Mouse (Mus musculus) lung, adult 2 months (tissue): Measurements from ENCODE around the gene Mtcl1.

Experiments used
- CTCF ChIP-seq: fragments of 200-500 bp; IDR thresholded peaks from 2 replicates; pipeline ENCODE4 v1.5.1; 2011; ENCODE audit warnings: mild to moderate bottlenecking, low read length, control low read depth; ENCODE audit not compliant: insufficient read depth
- POLR2A ChIP-seq: fragments of 200-500 bp; IDR thresholded peaks from 2 replicates; pipeline ENCODE4 v1.6.1; 2011; ENCODE audit warnings: low read depth, mild to moderate bottlenecking, control low read depth, low read length, borderline replicate concordance; ENCODE audit errors: extremely low read depth

DNA sequence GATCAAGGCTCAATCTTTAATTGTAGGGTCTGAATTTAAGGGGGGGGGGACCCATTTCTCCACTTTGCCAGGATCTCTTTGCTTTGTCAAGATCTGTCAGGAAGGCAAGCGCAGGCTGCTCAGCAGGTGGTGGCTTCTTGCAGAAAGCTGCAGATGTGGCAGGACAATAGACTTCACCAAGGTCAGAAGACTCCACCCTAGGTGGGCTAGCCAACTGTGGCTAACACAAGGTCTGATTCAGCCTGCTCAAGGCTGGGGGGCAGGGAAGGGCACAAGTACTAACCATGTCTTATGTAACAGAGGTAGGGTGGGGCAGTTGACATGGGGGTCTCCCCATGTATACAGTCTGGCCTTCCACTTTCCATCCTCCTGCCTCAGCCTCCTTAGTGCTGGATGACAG, 7.7 kb upstream of the Mtcl1 start:
- TF ChIP-seq CTCF, result no peak
- no peak for TF ChIP-seq POLR2A
